Mouse (Mus musculus) hindbrain, embryonic 10.5 days (tissue): ENCODE data around the gene Tnxb. TPM values are rescaled to one million over a fixed set of nuclear protein-coding genes. Genes with fewer than 3 reads are reported as not detected.

Source experiments
- DNase-seq: peaks from one replicate; pipeline ENCODE4 v3.0.0-alpha.2; 2017; ENCODE audit warnings: low spot score
- H3K27ac ChIP-seq: fragments of 300-500 bp; sonication (generic); 2 replicates; pipeline ENCODE4 v1.5.1; 2016; ENCODE audit warnings: mild to moderate bottlenecking, moderate library complexity
- H3K27me3 ChIP-seq: fragments of 300-500 bp; sonication (generic); 2 replicates; pipeline ENCODE4 v1.6.1; 2016; ENCODE audit warnings: mild to moderate bottlenecking; ENCODE audit not compliant: poor library complexity, insufficient read depth, severe bottlenecking
- H3K36me3 ChIP-seq: fragments of 300-500 bp; sonication (generic); 2 replicates; pipeline ENCODE4 v1.6.1; 2016; ENCODE audit warnings: mild to moderate bottlenecking, moderate library complexity
- H3K4me1 ChIP-seq: fragments of 300-500 bp; sonication (generic); replicated peaks from 2 replicates; pipeline ENCODE4 v1.6.1; 2016; ENCODE audit warnings: mild to moderate bottlenecking
- H3K4me3 ChIP-seq: fragments of 300-500 bp; sonication (generic); 2 replicates; pipeline ENCODE4 v1.5.1; 2016; ENCODE audit warnings: mild to moderate bottlenecking, moderate library complexity
- H3K9me3 ChIP-seq: fragments of 300-500 bp; sonication (generic); 2 replicates; pipeline ENCODE4 v1.6.1; 2016; ENCODE audit warnings: mild to moderate bottlenecking, moderate library complexity
- WGBS: fragments of 180-500 bp; shearing (Covaris S2); methylation state at CpG from one replicate; pipeline ENCODE4 v1.1.7; 2016; 5-methylcytosine and 5-hydroxymethylcytosine counted together
- polyA plus RNA-seq: library from polyadenylated mRNA; unstranded; fragments of >200 nt; fragmentation: Nextera tagmentation; extraction: Ambion mirVana; gene quantifications from 2 replicates; pipeline ENCODE4 v1.2.1, GENCODE M21; 2016

The Tnxb gene
- polyA plus RNA-seq, 1 experiment from 2014 or later, result 0.01 TPM

DNA sequence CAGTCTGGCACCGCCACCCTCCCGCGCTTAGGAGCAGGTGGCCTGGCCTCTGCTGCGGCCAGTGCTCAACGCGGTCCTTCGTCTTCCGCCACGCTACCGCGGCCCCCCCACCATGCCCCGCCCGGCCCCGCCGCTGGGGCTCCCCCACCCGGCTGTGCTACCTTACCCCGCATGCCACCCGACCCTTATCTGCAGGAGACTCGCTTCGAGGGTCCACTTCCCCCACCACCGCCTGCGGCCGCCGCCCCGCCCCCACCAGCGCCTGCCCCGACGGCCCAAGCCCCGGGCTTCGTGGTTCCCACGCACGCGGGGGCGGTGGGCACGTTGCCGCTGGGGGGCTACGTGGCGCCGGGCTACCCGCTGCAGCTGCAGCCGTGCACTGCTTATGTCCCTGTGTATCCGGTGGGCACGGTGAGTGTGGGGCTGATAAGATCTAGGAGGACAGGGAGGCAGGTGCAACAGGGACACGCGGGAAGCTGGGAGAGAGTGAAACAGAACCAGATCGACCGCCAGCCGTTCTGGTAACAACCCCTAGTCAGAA, 39.5 kb upstream of the Tnxb start:
- peaks cover 70% of the 10 kb centered on the region for H3K4me1 ChIP-seq
- H3K36me3 ChIP-seq, result no peaks in the 10 kb centered on the region
- peak overlapping the region; percentile 72 for H3K27ac ChIP-seq
- 3% methylated on average over 48 of the region's 48 CpGs for WGBS
- peaks cover 64% of the 10 kb centered on the region for H3K27me3 ChIP-seq
- no peak for DNase-seq
- H3K9me3 ChIP-seq, result no peaks in the 10 kb centered on the region
- peak overlapping the region; percentile 83 for H3K4me3 ChIP-seq

DNA sequence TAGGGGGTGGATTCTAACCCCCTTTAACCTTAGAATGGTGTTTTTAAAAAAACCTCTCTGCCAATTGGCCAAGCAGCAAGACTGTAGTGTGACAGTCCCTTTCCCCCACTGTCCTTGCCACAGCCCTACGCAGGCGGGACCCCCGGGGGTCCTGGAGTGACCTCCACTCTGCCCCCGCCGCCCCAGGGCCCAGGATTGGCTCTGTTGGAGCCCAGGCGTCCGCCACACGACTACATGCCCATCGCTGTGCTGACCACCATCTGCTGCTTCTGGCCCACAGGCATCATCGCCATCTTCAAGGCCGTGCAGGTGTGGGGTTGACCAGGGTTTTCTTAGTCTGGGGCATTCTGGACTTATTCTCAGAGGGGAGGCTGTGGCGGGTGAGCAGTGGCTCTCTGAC, 38.7 kb upstream of the Tnxb start:
- H3K4me1 ChIP-seq, result peaks cover 63% of the 10 kb centered on the region
- H3K27me3 ChIP-seq, result peaks cover 68% of the 10 kb centered on the region
- peak overlapping the region; percentile 64 for H3K27ac ChIP-seq
- WGBS, result 4% methylated on average over 12 of the region's 12 CpGs
- H3K9me3 ChIP-seq, result no peaks in the 10 kb centered on the region
- no peaks in the 10 kb centered on the region for H3K36me3 ChIP-seq
- H3K4me3 ChIP-seq, result peak overlapping the region; percentile 83
- no peak for DNase-seq

DNA sequence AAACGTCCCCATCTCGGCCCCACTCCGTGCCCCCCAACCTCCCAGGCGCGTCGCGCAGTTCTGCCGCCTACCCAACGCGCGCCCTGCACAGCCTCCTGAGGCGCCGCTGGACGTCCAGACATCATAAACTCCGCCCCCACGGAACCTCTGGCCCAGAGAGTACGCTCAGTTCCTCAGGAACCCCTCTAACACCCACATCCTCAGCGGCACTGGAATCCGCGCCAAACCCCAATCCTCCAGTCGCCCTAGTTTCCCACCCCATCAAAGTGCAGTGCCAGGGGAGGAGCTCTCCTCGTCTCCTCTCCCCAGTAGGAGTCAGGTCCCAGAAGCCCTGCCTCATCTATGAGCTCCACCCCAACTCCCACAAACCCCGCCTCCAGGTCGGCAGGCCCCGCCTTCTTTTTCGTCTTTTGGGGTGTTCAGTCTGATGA, 38.1 kb upstream of the Tnxb start:
- DNase-seq, result peak; percentile 46
- Histone ChIP-seq H3K4me3 (peak overlapping the region; percentile 83), H3K36me3 (no peaks in the 10 kb centered on the region), H3K9me3 (no peaks in the 10 kb centered on the region), H3K27me3 (peaks cover 68% of the 10 kb centered on the region), H3K27ac (peak overlapping the region; percentile 64; the same call in 1 of the 2 replicates), H3K4me1 (peaks cover 56% of the 10 kb centered on the region)
- under 1% methylated on average over 26 of the region's 26 CpGs for WGBS

DNA sequence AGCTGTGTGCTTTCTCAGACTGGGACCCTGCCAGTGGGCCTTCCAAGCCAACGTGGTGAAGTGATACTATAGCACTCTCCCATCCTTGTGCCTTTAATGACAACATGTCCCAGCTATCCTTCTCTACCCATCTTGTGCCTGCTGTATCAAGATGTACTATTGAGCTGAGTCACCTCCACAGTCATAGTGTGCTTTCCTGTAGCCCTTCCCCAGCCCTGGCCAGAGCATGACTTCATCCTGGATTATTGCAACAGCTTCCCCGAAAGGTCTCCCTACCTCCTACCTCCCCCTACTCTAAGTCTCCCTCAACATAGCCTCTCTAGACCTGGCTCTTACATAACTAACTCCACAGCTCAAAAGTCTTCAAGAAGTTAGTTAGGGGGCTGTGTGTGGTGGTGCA, 34.7 kb upstream of the Tnxb start:
- Histone ChIP-seq H3K4me1 (peaks cover 33% of the 10 kb centered on the region), H3K9me3 (no peaks in the 10 kb centered on the region), H3K36me3 (no peaks in the 10 kb centered on the region), H3K4me3 (no peak overlapping the region), H3K27ac (no peak overlapping the region), H3K27me3 (peaks cover 48% of the 10 kb centered on the region)
- no peak for DNase-seq
- 75% methylated on average over 2 of the region's 2 CpGs for WGBS

DNA sequence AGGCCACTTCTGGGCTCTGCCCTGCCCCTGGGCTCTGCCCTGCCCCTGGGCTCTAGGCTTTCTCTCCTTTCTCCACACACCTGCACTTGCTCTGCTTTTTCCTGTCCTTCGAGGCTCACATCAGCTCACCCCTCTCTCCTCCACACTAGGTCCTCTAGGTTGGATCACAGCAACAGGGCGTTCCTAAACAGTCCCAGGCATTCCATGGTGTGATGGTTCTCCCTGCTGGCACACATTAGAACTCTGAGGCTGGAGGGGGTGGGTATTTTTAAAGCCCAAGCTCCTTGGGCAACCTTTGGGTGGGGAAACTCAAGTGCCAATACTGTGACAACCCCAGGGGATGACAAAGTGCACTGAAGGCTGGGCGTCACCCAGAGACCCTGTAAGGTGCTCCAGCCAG, 32.9 kb upstream of the Tnxb start:
- H3K4me1 ChIP-seq, result peaks cover 25% of the 10 kb centered on the region
- no peak overlapping the region for H3K27ac ChIP-seq
- peaks cover 30% of the 10 kb centered on the region for H3K27me3 ChIP-seq
- DNase-seq, result no peak
- H3K4me3 ChIP-seq, result no peak overlapping the region
- no peaks in the 10 kb centered on the region for H3K9me3 ChIP-seq
- WGBS, result 70% methylated on average over 3 of the region's 3 CpGs
- H3K36me3 ChIP-seq, result no peaks in the 10 kb centered on the region

DNA sequence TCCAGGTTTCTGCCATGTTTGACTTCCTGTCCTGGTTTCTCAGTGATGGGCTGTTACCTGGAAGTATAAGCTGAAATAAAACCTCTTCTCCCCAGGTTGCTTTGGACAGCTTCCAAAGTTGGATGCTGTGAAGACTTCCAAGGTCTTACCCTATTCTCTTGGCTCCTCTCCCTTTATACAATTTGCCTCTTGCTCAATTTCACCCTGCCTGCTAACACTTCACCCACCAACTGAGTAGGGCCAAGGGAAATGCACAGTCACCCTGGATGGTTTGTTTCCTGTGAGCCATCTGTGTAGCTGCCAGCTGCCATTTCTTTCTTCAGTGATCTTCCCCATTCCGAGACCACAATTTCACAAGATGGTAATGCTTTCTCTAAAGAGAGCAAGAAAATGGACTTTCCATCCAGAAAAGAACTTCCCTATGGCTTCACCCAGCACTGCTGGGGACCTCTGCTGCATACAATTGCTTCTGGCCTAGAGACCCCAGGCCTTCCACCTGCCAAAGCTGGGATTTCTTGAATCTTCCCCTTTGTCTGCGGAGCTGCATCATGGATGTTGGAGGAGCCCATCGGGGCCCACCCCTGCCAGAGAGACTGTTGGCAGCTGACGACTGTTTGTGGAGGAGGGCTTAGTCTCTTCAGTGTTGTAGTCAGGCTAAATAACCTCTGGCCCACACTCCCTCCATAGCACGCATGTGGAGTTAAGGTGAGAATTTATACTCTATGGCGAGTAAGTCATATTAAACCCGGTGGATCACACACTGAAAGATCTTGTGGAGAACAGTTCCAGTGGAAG, 30.7 kb upstream of the Tnxb start:
- Histone ChIP-seq H3K36me3 (no peaks in the 10 kb centered on the region), H3K27ac (peak overlapping the region; percentile 86; the same call in 1 of the 2 replicates), H3K4me1 (peaks cover 25% of the 10 kb centered on the region), H3K9me3 (no peaks in the 10 kb centered on the region), H3K27me3 (peaks cover 14% of the 10 kb centered on the region; the same call in 1 of the 2 replicates), H3K4me3 (no peak overlapping the region)
- 84% methylated on average over 7 of the region's 7 CpGs for WGBS
- no peak for DNase-seq

DNA sequence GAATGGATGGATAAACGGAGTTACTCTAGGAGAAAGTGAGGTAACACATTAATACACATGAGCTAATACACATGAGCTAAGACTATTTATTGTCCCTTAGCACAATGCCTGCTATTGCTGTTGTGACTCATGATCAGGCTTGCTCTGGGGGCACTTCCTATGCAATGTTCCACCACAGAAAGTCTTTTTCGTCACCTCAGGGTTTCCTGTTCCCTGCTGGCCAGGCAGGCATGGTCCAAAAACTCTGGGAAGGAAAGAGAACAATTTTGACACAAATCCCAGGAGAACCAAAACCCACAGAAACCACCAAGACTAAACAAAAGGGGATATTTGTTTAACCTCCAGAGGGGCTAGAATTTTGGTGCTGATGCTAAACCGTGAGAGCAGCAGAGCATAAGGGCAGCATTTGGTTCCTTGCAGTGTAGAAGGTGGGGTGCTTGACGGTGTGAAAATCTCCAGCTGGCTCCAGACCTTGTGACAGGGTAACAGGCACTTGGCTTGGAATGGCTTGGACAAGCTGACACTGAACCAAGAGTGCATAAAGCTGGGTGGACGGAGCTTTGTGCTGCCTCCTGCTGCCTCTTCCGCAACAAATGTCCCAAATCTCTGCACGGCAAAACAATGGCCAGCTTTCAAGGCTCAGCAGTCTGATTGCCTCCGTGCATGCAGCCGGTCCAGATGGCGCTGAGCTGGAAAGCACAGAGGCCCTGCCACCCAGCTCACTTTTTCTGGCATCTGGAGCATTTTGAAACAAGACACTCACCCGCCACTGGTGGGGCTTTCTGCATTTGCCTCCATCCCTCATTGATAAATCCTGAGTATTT, 29.3 kb upstream of the Tnxb start:
- H3K27ac ChIP-seq, result peak overlapping the region; percentile 86
- WGBS, result 14% methylated on average over 11 of the region's 11 CpGs
- H3K27me3 ChIP-seq, result peaks cover 7% of the 10 kb centered on the region; the same call in 1 of the 2 replicates
- H3K4me1 ChIP-seq, result peaks cover 37% of the 10 kb centered on the region
- H3K36me3 ChIP-seq, result peaks cover 5% of the 10 kb centered on the region
- H3K9me3 ChIP-seq, result no peaks in the 10 kb centered on the region
- DNase-seq, result peak; percentile 66
- H3K4me3 ChIP-seq, result peak overlapping the region; percentile 18; the same call in 1 of the 2 replicates

DNA sequence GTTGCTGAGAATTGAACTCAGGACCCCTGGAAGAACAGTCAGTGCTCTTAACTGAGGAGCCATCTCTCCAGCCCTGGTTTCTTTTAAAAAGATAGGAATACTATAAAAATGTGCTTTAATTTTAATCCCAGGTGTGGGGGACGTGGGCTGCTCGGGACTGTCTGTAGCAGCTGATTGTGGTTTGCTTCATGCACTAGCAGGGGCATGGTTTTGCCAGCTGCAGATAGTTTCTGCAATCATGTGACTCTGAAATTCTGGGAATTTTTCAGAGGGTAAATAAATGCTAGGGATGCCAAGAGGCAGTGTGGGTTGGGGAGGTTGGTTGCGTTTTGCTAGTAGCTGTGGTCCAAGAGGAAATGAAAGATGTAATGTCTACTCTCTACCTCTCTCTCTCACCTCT, 28.4 kb upstream of the Tnxb start:
- no peak for DNase-seq
- H3K36me3 ChIP-seq, result peaks cover 8% of the 10 kb centered on the region
- WGBS, result 85% methylated on average over 3 of the region's 3 CpGs
- 0 out of 2 replicates have a peak, but pooled peaks cover 4% of the 10 kb centered on the region for H3K27me3 ChIP-seq
- H3K4me3 ChIP-seq, result no peak overlapping the region
- H3K4me1 ChIP-seq, result peaks cover 43% of the 10 kb centered on the region
- H3K9me3 ChIP-seq, result no peaks in the 10 kb centered on the region
- peak overlapping the region; percentile 86; the same call in 1 of the 2 replicates for H3K27ac ChIP-seq

DNA sequence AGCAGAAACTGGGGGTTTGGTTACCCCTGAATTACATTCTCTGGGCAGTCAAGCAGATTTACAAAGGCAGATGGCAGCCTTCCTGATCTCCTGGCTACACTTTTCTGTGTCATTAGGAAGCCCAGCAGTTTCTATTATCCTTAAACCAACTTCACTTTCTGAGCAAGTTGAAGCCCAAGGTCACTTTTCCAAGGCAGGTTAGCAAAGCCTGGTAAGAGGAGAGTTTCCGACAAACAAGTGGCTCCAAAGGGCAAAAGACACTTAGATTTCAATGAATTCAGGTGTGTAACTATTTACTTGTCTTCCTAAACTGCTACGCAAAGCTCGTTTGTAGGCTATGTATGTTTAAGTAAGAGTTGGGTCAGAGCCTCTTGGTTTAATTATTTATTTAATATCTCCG, 27.0 kb upstream of the Tnxb start:
- no peak overlapping the region for H3K27ac ChIP-seq
- DNase-seq, result no peak
- WGBS, result 95% methylated on average over 4 of the region's 4 CpGs
- H3K4me1 ChIP-seq, result peaks cover 54% of the 10 kb centered on the region
- H3K9me3 ChIP-seq, result no peaks in the 10 kb centered on the region
- H3K27me3 ChIP-seq, result no peaks in the 10 kb centered on the region
- peaks cover 10% of the 10 kb centered on the region for H3K36me3 ChIP-seq
- no peak overlapping the region for H3K4me3 ChIP-seq

DNA sequence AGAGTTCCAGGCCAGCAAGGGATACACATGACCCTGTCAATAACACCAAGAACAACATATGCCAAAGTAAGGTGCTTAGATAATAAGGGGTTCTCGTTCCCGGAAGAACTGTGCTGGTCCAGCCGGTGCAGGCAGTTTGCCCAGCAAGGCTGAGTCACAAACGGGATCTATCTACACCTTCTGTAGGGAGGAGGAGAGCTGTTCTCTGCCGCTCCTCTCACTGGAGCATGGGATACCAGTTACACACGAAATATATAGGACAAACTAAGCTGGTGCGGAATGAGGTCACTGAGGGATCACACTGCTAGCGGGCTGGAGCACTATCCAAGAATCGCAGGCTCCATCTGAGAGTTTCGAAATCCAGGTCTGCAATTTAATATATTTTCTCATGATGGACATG, 26.4 kb upstream of the Tnxb start:
- peak overlapping the region; percentile 70 for H3K4me3 ChIP-seq
- no peaks in the 10 kb centered on the region for H3K27me3 ChIP-seq
- no peaks in the 10 kb centered on the region for H3K9me3 ChIP-seq
- DNase-seq, result no peak
- 83% methylated on average over 10 of the region's 10 CpGs for WGBS
- peaks cover 59% of the 10 kb centered on the region for H3K4me1 ChIP-seq
- H3K27ac ChIP-seq, result peak overlapping the region; percentile 87
- H3K36me3 ChIP-seq, result peaks cover 15% of the 10 kb centered on the region

DNA sequence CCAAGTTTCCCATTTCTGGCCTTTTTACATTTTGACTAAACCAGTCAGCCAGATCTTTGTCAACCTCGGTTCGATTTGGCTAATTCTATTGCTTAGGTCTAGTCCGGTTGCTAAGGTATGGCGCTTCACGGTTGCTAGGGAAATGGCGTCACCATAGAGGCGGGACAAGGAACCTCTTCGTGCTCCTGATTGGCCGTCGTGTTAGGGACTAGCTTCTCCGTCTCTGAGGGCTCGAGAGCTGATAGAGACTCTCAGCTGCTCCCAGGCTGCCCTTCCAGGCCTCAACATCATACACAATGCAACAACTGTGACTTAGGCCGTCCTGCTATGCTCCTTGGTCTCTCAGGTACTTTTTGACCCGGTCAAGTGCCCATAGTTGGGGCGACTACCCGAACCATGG, 25.7 kb upstream of the Tnxb start, which contains the start of gene Fkbpl:
Gene Fkbpl (plus strand): TSS at position 157 of the 400 bp plus-strand sequence.
- peak within 1 kb of the TSS; percentile 70 for H3K4me3 ChIP-seq
- H3K9me3 ChIP-seq, result no peaks in the 10 kb centered on the region
- H3K36me3 ChIP-seq, result peaks cover 22% of the 10 kb centered on the region
- H3K27me3 ChIP-seq, result no peaks in the 10 kb centered on the region
- H3K27ac ChIP-seq, result peak within 1 kb of the TSS; percentile 87
- peaks cover 61% of the 10 kb centered on the region for H3K4me1 ChIP-seq
- peak; percentile 94 for DNase-seq
- WGBS, result 1% methylated on average over 16 of the region's 16 CpGs

DNA sequence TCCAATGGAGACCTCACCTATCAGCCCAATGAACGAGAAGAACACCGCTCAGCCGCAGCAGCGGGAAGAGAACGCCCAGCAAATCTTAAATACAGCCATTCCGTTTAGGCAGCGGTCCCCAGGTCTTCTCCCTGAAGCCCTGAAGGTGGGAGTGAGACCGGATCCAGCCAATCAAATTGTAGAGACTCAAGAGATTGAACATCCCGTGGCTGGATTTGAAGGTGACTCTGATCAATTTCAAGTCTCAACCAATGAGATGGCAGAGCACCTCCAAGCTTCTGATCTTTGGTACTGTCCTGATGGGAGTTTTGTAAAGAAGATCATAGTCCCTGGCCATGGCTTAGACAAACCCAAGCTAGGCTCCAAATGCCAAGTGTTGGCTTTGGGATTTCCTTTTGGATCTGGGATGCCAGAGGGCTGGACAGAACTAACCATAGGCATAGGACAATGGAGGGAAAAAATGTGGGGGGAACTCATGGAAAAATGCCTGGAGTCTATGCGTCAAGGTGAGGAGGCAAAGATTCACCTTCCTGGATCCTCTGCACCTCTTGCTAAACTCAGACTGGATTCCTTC, 25.0 kb upstream of the Tnxb start:
- no peaks in the 10 kb centered on the region for H3K9me3 ChIP-seq
- peak overlapping the region; percentile 87 for H3K27ac ChIP-seq
- H3K4me3 ChIP-seq, result peak overlapping the region; percentile 70
- no peak for DNase-seq
- WGBS, result 44% methylated on average over 10 of the region's 10 CpGs
- peaks cover 54% of the 10 kb centered on the region for H3K4me1 ChIP-seq
- peaks cover 29% of the 10 kb centered on the region for H3K36me3 ChIP-seq
- H3K27me3 ChIP-seq, result no peaks in the 10 kb centered on the region
